Mouse (Mus musculus): ENCODE results near the gene Rufy2. TPM values are rescaled to one million over a fixed set of nuclear protein-coding genes. Genes with fewer than 3 reads are reported as not detected.

Rufy2 gene
- 11.3 and 22.8 TPM in 2 replicates for total RNA-seq (2017)

GRCm38 (mm10) chr10:62980039-62980954 is at the start of gene Rufy2:
TSS of gene Rufy2 (plus strand) at chr10:62980223.
- ATAC-seq (replicated peaks in 1 of 2; ENCODE audit: insufficient read depth in 1 of 2, low FRiP score in 2 of 2, low TSS enrichment in 1 of 2, low read depth in 1 of 2, poor library complexity in 2 of 2, severe bottlenecking in 2 of 2): peak; percentile 52 to 71

GRCm38 (mm10) chr10:62932381-62932780 is 47.6 kb upstream of the Rufy2 start:
- ATAC-seq (replicated peaks in 1 of 2; ENCODE audit: insufficient read depth in 1 of 2, low FRiP score in 2 of 2, low TSS enrichment in 1 of 2, low read depth in 1 of 2, poor library complexity in 2 of 2, severe bottlenecking in 2 of 2): no peak

GRCm38 (mm10) chr10:62944975-62945580 is 34.9 kb upstream of the Rufy2 start:
- peak in 1 of 2 experiments; percentile 22; a peak in 1 of 4 replicates for ATAC-seq (replicated peaks in 1 of 2; ENCODE audit: insufficient read depth in 1 of 2, low FRiP score in 2 of 2, low TSS enrichment in 1 of 2, low read depth in 1 of 2, poor library complexity in 2 of 2, severe bottlenecking in 2 of 2)

GRCm38 (mm10) chr10:62946738-62947471 is 33.1 kb upstream of the Rufy2 start, which contains the start of gene Dna2:
TSS of gene Dna2 (plus strand) at chr10:62947026.
- ATAC-seq (replicated peaks in 1 of 2; ENCODE audit: insufficient read depth in 1 of 2, low FRiP score in 2 of 2, low TSS enrichment in 1 of 2, low read depth in 1 of 2, poor library complexity in 2 of 2, severe bottlenecking in 2 of 2): peak; percentile 70 to 77

GRCm38 (mm10) chr10:62948551-62948950 is 31.5 kb upstream of the Rufy2 start:
- peak; percentile 49 to 68; a peak in 3 of 4 replicates for ATAC-seq (replicated peaks in 1 of 2; ENCODE audit: insufficient read depth in 1 of 2, low FRiP score in 2 of 2, low TSS enrichment in 1 of 2, low read depth in 1 of 2, poor library complexity in 2 of 2, severe bottlenecking in 2 of 2)

GRCm38 (mm10) chr10:62963956-62964355 is 16.1 kb upstream of the Rufy2 start:
- ATAC-seq (replicated peaks in 1 of 2; ENCODE audit: insufficient read depth in 1 of 2, low FRiP score in 2 of 2, low TSS enrichment in 1 of 2, low read depth in 1 of 2, poor library complexity in 2 of 2, severe bottlenecking in 2 of 2): no peak

GRCm38 (mm10) chr10:62965796-62966195 is 14.2 kb upstream of the Rufy2 start:
- ATAC-seq (replicated peaks in 1 of 2; ENCODE audit: insufficient read depth in 1 of 2, low FRiP score in 2 of 2, low TSS enrichment in 1 of 2, low read depth in 1 of 2, poor library complexity in 2 of 2, severe bottlenecking in 2 of 2): no peak

GRCm38 (mm10) chr10:62966291-62966690 is 13.7 kb upstream of the Rufy2 start:
- ATAC-seq (replicated peaks in 1 of 2; ENCODE audit: insufficient read depth in 1 of 2, low FRiP score in 2 of 2, low TSS enrichment in 1 of 2, low read depth in 1 of 2, poor library complexity in 2 of 2, severe bottlenecking in 2 of 2): no peak

GRCm38 (mm10) chr10:62971821-62972220 is 8.2 kb upstream of the Rufy2 start:
- ATAC-seq (replicated peaks in 1 of 2; ENCODE audit: insufficient read depth in 1 of 2, low FRiP score in 2 of 2, low TSS enrichment in 1 of 2, low read depth in 1 of 2, poor library complexity in 2 of 2, severe bottlenecking in 2 of 2): no peak

GRCm38 (mm10) chr10:62979667-62980038 is 370 bp upstream of the Rufy2 start:
- ATAC-seq (replicated peaks in 1 of 2; ENCODE audit: insufficient read depth in 1 of 2, low FRiP score in 2 of 2, low TSS enrichment in 1 of 2, low read depth in 1 of 2, poor library complexity in 2 of 2, severe bottlenecking in 2 of 2): no peak

- ATAC-seq (replicated peaks in 1 of 2; ENCODE audit: insufficient read depth in 1 of 2, low FRiP score in 2 of 2, low TSS enrichment in 1 of 2, low read depth in 1 of 2, poor library complexity in 2 of 2, severe bottlenecking in 2 of 2): no peak
These were observed 4.0 kb downstream of the Rufy2 start for GRCm38 (mm10) chr10:62984072-62984471.

GRCm38 (mm10) chr10:62984495-62984894 is 4.5 kb downstream of the Rufy2 start:
- no peak for ATAC-seq (replicated peaks in 1 of 2; ENCODE audit: insufficient read depth in 1 of 2, low FRiP score in 2 of 2, low TSS enrichment in 1 of 2, low read depth in 1 of 2, poor library complexity in 2 of 2, severe bottlenecking in 2 of 2)

GRCm38 (mm10) chr10:62987341-62987740 is 7.3 kb downstream of the Rufy2 start:
- no peak for ATAC-seq (replicated peaks in 1 of 2; ENCODE audit: insufficient read depth in 1 of 2, low FRiP score in 2 of 2, low TSS enrichment in 1 of 2, low read depth in 1 of 2, poor library complexity in 2 of 2, severe bottlenecking in 2 of 2)

GRCm38 (mm10) chr10:62990636-62991035 is 10.6 kb downstream of the Rufy2 start:
- no peak for ATAC-seq (replicated peaks in 1 of 2; ENCODE audit: insufficient read depth in 1 of 2, low FRiP score in 2 of 2, low TSS enrichment in 1 of 2, low read depth in 1 of 2, poor library complexity in 2 of 2, severe bottlenecking in 2 of 2)

GRCm38 (mm10) chr10:62993991-62994390 is 14.0 kb downstream of the Rufy2 start:
- ATAC-seq (replicated peaks in 1 of 2; ENCODE audit: insufficient read depth in 1 of 2, low FRiP score in 2 of 2, low TSS enrichment in 1 of 2, low read depth in 1 of 2, poor library complexity in 2 of 2, severe bottlenecking in 2 of 2): no peak

- no peak for ATAC-seq (replicated peaks in 1 of 2; ENCODE audit: insufficient read depth in 1 of 2, low FRiP score in 2 of 2, low TSS enrichment in 1 of 2, low read depth in 1 of 2, poor library complexity in 2 of 2, severe bottlenecking in 2 of 2)
These were observed 20.6 kb downstream of the Rufy2 start for GRCm38 (mm10) chr10:63000584-63000983.

GRCm38 (mm10) chr10:63003252-63003651 is 23.2 kb downstream of the Rufy2 start:
- no peak for ATAC-seq (replicated peaks in 1 of 2; ENCODE audit: insufficient read depth in 1 of 2, low FRiP score in 2 of 2, low TSS enrichment in 1 of 2, low read depth in 1 of 2, poor library complexity in 2 of 2, severe bottlenecking in 2 of 2)

- no peak for ATAC-seq (replicated peaks in 1 of 2; ENCODE audit: insufficient read depth in 1 of 2, low FRiP score in 2 of 2, low TSS enrichment in 1 of 2, low read depth in 1 of 2, poor library complexity in 2 of 2, severe bottlenecking in 2 of 2)
These were observed 24.5 kb downstream of the Rufy2 start for GRCm38 (mm10) chr10:63004556-63004955.
